Mouse (Mus musculus) myocyte (in vitro differentiated cells): ENCODE measurements around the gene Srsf6. TPM values are rescaled to one million over a fixed set of nuclear protein-coding genes. Genes with fewer than 3 reads are reported as not detected.

Source experiments
- H3K27me3 ChIP-seq: one replicate; pipeline ENCODE4 v1.6.1; 2011; ENCODE audit not compliant: control insufficient read depth, insufficient read depth, insufficient read length
- H3K36me3 ChIP-seq: one replicate; pipeline ENCODE4 v1.6.1; 2011; ENCODE audit not compliant: control insufficient read depth, insufficient read depth
- H3K4me2 ChIP-seq: one replicate; pipeline ENCODE4 v1.6.1; 2011; ENCODE audit warnings: low read depth, control low read depth
- H3K4me3 ChIP-seq: one replicate; pipeline ENCODE4 v1.5.1; 2011; ENCODE audit warnings: mild to moderate bottlenecking, control low read depth, moderate library complexity
- H3K79me2 ChIP-seq: one replicate; pipeline ENCODE4 v1.6.1; 2011; ENCODE audit not compliant: control insufficient read depth, insufficient read depth
- H3ac ChIP-seq: one replicate; pipeline ENCODE4 v1.6.1; 2011; ENCODE audit not compliant: control insufficient read depth, insufficient read length
- CEBPB ChIP-seq: IDR thresholded peaks from 2 replicates; pipeline ENCODE4 v1.6.1; 2011; ENCODE audit warnings: mild to moderate bottlenecking, moderate library complexity; ENCODE audit not compliant: poor library complexity, insufficient read depth, severe bottlenecking
- E2F4 ChIP-seq: IDR thresholded peaks from one replicate; pipeline ENCODE4 v1.6.1; 2011; ENCODE audit warnings: mild to moderate bottlenecking, control low read depth, moderate library complexity; ENCODE audit not compliant: insufficient read depth
- MAX ChIP-seq: IDR thresholded peaks from one replicate; pipeline ENCODE4 v1.6.1; 2011; ENCODE audit warnings: low read depth, mild to moderate bottlenecking, control low read depth
- MYOD1 ChIP-seq, 3 experiments: IDR thresholded peaks; one replicate each; pipeline ENCODE4 v1.6.1; 2011; ENCODE audit warnings: control low read depth in 2 of 3, low read depth in 2 of 3, mild to moderate bottlenecking in 2 of 3, moderate library complexity in 1 of 3; ENCODE audit not compliant: insufficient read length in 2 of 3, control insufficient read depth in 1 of 3
- MYOG ChIP-seq, 3 experiments: IDR thresholded peaks; one replicate each; pipeline ENCODE4 v1.6.1; 2011; ENCODE audit warnings: control low read depth in 2 of 3, low read depth in 2 of 3, mild to moderate bottlenecking in 2 of 3; ENCODE audit not compliant: insufficient read length in 2 of 3, control insufficient read depth in 1 of 3, insufficient read depth in 1 of 3
- POLR2A ChIP-seq: IDR thresholded peaks from one replicate; pipeline ENCODE4 v1.6.1; 2011; ENCODE audit warnings: low read depth, mild to moderate bottlenecking, control low read depth, moderate library complexity; ENCODE audit not compliant: insufficient read length
- POLR2AphosphoS2 ChIP-seq: IDR thresholded peaks from one replicate; pipeline ENCODE4 v1.6.1; 2011; ENCODE audit warnings: low read depth, control low read depth; ENCODE audit not compliant: insufficient read length
- REST ChIP-seq: IDR thresholded peaks from one replicate; pipeline ENCODE4 v1.6.1; 2011; ENCODE audit warnings: mild to moderate bottlenecking, control low read depth, moderate library complexity; ENCODE audit not compliant: insufficient read depth, insufficient read length
- SRF ChIP-seq: IDR thresholded peaks from one replicate; pipeline ENCODE4 v1.6.1; 2011; ENCODE audit warnings: low read depth; ENCODE audit not compliant: control insufficient read depth, insufficient read length
- TCF12 ChIP-seq: IDR thresholded peaks from one replicate; pipeline ENCODE4 v1.6.1; 2011; ENCODE audit warnings: mild to moderate bottlenecking, control low read depth; ENCODE audit not compliant: poor library complexity, insufficient read depth, severe bottlenecking
- TCF3 ChIP-seq: IDR thresholded peaks from one replicate; pipeline ENCODE4 v1.6.1; 2011; ENCODE audit warnings: low read depth, control low read depth; ENCODE audit not compliant: insufficient read length
- USF1 ChIP-seq: IDR thresholded peaks from one replicate; pipeline ENCODE4 v1.6.1; 2011; ENCODE audit warnings: low read depth, mild to moderate bottlenecking, control low read depth, moderate library complexity
- polyA plus RNA-seq: library from polyadenylated mRNA; unstranded; fragments of >200 nt; fragmentation: generic; extraction: Trizol; gene quantifications from one replicate; pipeline ENCODE4 v1.2.1, GENCODE M21; 2012; ENCODE audit warnings: missing spikeins

Gene Srsf6
- polyA plus RNA-seq, 1 experiment = 61.5 TPM

DNA sequence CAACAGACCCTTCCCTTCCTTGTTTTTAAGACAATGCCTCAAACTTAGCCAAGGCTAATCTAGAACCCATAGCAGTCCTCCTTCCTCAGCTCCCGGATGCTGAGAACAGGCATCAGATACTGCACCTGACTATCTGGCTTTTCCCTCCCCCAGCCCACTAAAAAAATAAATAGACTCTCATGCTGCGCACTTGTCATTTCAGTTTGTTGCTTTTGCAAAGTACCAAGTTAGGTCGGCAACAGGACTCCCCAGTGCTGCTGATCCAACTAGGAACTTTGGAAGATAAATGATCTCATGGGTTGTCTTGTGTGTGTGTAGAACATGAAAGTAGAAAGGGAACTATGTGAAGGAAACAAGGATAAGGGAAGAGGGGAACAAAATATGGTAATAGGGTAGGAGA, 1.6 kb upstream of the Srsf6 start:
- H3K36me3 ChIP-seq = peaks cover 22% of the 10 kb centered on the region
- no peak for TF ChIP-seq E2F4
- TF ChIP-seq USF1 = no peak
- no peak for TF ChIP-seq SRF
- no peak for TF ChIP-seq MYOD1 (IDR thresholded peaks at IDR 0.05; ENCODE audit: control insufficient read depth in 1 of 3, insufficient read length in 2 of 3, low read depth in 2 of 3)
- TF ChIP-seq TCF3 = no peak
- TF ChIP-seq MAX = no peak
- TF ChIP-seq POLR2AphosphoS2 = no peak
- TF ChIP-seq POLR2A = no peak
- TF ChIP-seq CEBPB = no peak
- no peak for TF ChIP-seq MYOG (IDR thresholded peaks at IDR 0.05; ENCODE audit: control insufficient read depth in 1 of 3, insufficient read depth in 1 of 3, insufficient read length in 2 of 3, low read depth in 2 of 3)
- no peak for TF ChIP-seq TCF12
- no peak for TF ChIP-seq REST
- no peaks in the 10 kb centered on the region for H3K27me3 ChIP-seq
- no peak overlapping the region for H3K4me3 ChIP-seq
- H3ac ChIP-seq = no peak overlapping the region
- H3K4me2 ChIP-seq = no peak overlapping the region
- H3K79me2 ChIP-seq = peaks cover 24% of the 10 kb centered on the region

DNA sequence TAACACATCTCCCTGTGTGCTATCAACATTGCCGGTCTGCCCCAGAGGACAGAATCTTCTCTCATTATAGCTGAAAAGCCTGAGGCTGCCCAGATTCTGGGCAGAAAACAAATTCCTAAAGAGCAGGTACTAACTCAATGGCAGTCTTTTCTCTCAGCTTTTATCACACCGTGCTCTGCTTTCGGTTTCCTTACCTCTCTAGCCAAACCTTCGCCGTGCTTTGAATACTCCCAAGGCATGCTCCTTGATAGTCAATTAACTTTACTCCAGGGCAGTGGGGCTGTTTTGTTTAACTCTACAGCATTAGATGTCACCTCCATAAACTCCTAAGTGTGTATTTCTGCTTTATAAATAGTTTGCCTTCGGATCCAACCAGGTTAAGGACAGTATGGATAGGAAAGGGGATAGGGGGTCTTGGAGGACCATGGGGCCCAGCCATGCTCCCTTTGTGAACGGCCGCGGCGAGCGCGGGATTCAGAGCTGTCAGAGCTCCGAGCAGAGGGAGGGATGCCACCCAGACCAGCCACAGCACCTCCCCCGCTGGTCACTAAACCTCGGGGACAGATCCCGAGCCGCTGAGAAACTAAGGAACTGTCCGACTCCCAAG, 709 bp upstream of the Srsf6 start:
- Histone ChIP-seq H3K79me2 (peaks cover 24% of the 10 kb centered on the region), H3ac (peak overlapping the region; percentile 89), H3K4me2 (peak overlapping the region; percentile 100), H3K4me3 (peak overlapping the region; percentile 75), H3K27me3 (no peaks in the 10 kb centered on the region), H3K36me3 (peaks cover 31% of the 10 kb centered on the region)
- TF ChIP-seq MYOG (IDR thresholded peaks at IDR 0.05; ENCODE audit: control insufficient read depth in 1 of 3, insufficient read depth in 1 of 3, insufficient read length in 2 of 3, low read depth in 2 of 3) = no peak

DNA sequence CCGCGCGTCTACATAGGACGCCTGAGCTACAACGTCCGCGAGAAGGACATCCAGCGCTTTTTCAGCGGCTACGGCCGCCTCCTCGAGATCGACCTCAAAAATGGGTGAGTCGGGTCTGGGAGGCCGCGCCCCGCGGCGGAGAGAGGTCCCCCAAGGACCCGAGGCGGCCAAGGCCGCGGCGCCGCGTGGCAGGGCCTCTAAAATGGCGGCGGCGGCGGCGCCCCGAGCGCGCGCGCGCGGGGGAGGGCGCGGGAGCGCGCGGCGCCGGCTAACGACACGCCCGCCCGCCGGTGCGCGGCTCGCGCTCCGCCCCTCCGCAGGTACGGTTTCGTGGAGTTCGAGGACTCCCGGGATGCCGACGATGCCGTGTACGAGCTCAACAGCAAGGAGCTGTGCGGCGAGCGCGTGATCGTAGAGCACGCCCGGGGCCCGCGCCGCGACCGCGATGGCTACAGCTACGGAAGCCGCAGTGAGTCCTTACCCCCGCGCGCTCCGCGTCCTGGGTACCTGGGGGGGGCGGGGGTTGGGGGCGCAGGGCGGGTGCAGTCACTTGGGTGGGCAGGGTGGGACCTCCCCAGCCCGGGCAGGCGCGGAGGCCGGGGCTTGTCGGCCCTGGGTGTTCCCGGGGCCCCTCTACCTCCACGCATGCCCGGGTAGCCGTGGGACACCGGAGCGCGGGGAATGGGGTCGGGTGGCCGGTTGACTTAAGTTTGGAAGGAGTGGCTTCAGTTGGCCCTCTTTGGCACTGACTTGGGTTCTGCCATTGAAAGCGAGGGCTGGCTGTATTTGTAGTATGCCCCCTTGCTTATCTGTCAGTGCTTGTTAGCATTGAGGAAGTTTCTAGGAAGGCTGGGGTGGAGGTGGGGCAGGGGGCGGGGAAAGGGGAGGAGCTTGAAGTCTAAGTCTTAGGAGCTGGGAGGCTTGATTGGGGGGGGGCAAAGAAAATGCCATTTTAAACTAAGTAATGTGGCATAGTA, 634 bp downstream of the Srsf6 start:
- H3K36me3 ChIP-seq = peaks cover 44% of the 10 kb centered on the region
- TF ChIP-seq REST (no peak), SRF (no peak), MYOG (IDR thresholded peaks at IDR 0.05; ENCODE audit: control insufficient read depth in 1 of 3, insufficient read depth in 1 of 3, insufficient read length in 2 of 3, low read depth in 2 of 3) (peak in 1 of 3 experiments; percentile 0), E2F4 (no peak), TCF3 (no peak), POLR2AphosphoS2 (peak; percentile 22), MYOD1 (IDR thresholded peaks at IDR 0.05; ENCODE audit: control insufficient read depth in 1 of 3, insufficient read length in 2 of 3, low read depth in 2 of 3) (no peak), POLR2A (peak; percentile 43)

DNA sequence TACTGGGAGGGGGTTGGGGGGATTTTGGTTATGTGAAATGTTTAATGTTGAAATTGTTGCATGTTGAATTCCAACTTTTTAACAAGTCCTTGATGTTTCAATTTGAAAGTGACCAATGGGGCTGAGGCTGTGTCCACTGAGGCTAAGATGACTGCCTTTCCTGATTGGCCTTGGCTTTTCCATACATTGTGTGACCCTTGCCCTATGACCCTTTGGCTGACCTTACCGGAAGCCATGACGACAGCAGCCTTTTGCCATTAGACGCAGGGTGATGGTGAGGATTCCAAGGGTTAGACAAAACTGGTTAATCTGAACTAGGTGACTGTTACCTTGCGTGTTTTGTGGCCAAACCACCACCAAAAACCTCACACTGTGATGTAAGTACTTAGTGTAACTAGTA, 1.4 kb downstream of the Srsf6 start:
- Histone ChIP-seq H3K36me3 (peaks cover 50% of the 10 kb centered on the region), H3K79me2 (peaks cover 24% of the 10 kb centered on the region), H3K4me2 (peak overlapping the region; percentile 96), H3K27me3 (no peaks in the 10 kb centered on the region), H3K4me3 (peak overlapping the region; percentile 75), H3ac (peak overlapping the region; percentile 89)
- TF ChIP-seq POLR2AphosphoS2 (peak; percentile 35), E2F4 (no peak)

More for the DNA sequence above, 634 bp downstream of the Srsf6 start:
- H3K4me3 ChIP-seq = peak overlapping the region; percentile 75
- H3ac ChIP-seq = peak overlapping the region; percentile 89
- H3K27me3 ChIP-seq = no peaks in the 10 kb centered on the region
- peaks cover 24% of the 10 kb centered on the region for H3K79me2 ChIP-seq
- peak overlapping the region; percentile 96 for H3K4me2 ChIP-seq

DNA sequence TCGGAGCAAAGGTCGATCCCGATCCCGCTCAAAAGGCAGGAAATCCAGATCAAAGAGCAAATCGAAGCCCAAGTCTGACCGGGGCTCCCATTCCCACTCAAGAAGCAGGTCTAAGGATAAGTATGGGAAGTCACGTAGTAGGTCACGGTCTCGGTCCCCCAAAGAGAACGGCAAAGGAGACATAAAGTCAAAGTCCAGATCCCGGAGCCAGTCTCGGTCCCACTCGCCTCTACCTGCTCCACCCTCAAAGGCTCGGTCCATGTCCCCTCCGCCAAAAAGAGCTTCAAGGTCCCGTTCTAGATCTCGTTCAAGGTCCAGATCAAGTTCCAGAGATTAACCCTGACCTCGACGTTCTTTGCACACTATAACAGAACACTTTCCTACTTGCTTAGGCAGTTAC, 3.1 kb downstream of the Srsf6 start:
- H3K36me3 ChIP-seq = peaks cover 67% of the 10 kb centered on the region
- no peak for TF ChIP-seq MYOG (IDR thresholded peaks at IDR 0.05; ENCODE audit: control insufficient read depth in 1 of 3, insufficient read depth in 1 of 3, insufficient read length in 2 of 3, low read depth in 2 of 3)
- no peak for TF ChIP-seq REST
- TF ChIP-seq POLR2A = no peak
- no peak for TF ChIP-seq SRF
- TF ChIP-seq E2F4 = no peak
- no peak for TF ChIP-seq MAX
- no peak for TF ChIP-seq USF1
- no peak for TF ChIP-seq CEBPB
- H3K4me3 ChIP-seq = no peak overlapping the region
- H3ac ChIP-seq = no peak overlapping the region
- H3K27me3 ChIP-seq = no peaks in the 10 kb centered on the region
- H3K79me2 ChIP-seq = peaks cover 24% of the 10 kb centered on the region
- no peak overlapping the region for H3K4me2 ChIP-seq
